Mouse (Mus musculus) hindbrain, postnatal 0 days (tissue): ENCODE measurements around the gene Hist2h2ac. TPM values are rescaled to one million over a fixed set of nuclear protein-coding genes. Genes with fewer than 3 reads are reported as not detected.
"Not testable (repeated sequence)": the region's sequence is repeated elsewhere in the genome, so short reads cannot be mapped to it uniquely, and the experiment has no call there.

Source experiments
- ATAC-seq: fragments of 200-750 bp; cut with Nextera tagmentation; 2 replicates; pipeline ENCODE4 v1.8.0; 2017; ENCODE audit warnings: mild to moderate bottlenecking, moderate TSS enrichment, moderate library complexity
- DNase-seq: peaks from one replicate; pipeline ENCODE4 v3.0.0-alpha.2; 2015; ENCODE audit warnings: low spot score
- H3K27ac ChIP-seq: fragments of 300-500 bp; sonication (generic); 2 replicates; pipeline ENCODE4 v1.5.1; 2014; ENCODE audit warnings: mild to moderate bottlenecking
- H3K27me3 ChIP-seq: fragments of 300-500 bp; sonication (generic); 2 replicates; pipeline ENCODE4 v1.6.1; 2014; ENCODE audit warnings: low read length, mixed read lengths; ENCODE audit not compliant: insufficient read depth
- H3K36me3 ChIP-seq: fragments of 300-500 bp; sonication (generic); 2 replicates; pipeline ENCODE4 v1.6.1; 2014; ENCODE audit warnings: low read length, mixed read lengths; ENCODE audit not compliant: insufficient read depth
- H3K4me1 ChIP-seq: fragments of 300-500 bp; sonication (generic); 2 replicates; pipeline ENCODE4 v1.6.1; 2014; ENCODE audit warnings: antibody characterized with exemption, low read length, mixed read lengths; ENCODE audit not compliant: insufficient read depth
- H3K4me2 ChIP-seq: fragments of 300-500 bp; sonication (generic); 2 replicates; pipeline ENCODE4 v1.6.1; 2014; ENCODE audit warnings: low read depth, mild to moderate bottlenecking, low read length, moderate library complexity, mixed read lengths
- H3K4me3 ChIP-seq: fragments of 300-500 bp; sonication (generic); 2 replicates; pipeline ENCODE4 v1.5.1; 2014; ENCODE audit warnings: low read length
- H3K9ac ChIP-seq: fragments of 300-500 bp; sonication (generic); replicated peaks from 2 replicates; pipeline ENCODE4 v1.6.1; 2014; ENCODE audit warnings: mild to moderate bottlenecking, low read length, moderate library complexity, mixed read lengths
- H3K9me3 ChIP-seq: fragments of 300-500 bp; sonication (generic); 2 replicates; pipeline ENCODE4 v1.6.1; 2016; ENCODE audit warnings: low read length, mixed read lengths
- CTCF ChIP-seq: IDR thresholded peaks from 2 replicates; pipeline ENCODE4 v1.5.1; 2016; ENCODE audit warnings: antibody characterized with exemption, control low read depth, low read depth
- WGBS: fragments of 180-500 bp; shearing (Covaris S2); extraction: QIAGEN DNeasy Blood & Tissue Kit; methylation state at CpG from one replicate; pipeline ENCODE4 v1.1.7; 2014; 5-methylcytosine and 5-hydroxymethylcytosine counted together
- polyA plus RNA-seq: library from polyadenylated mRNA; unstranded; fragments of >200 nt; fragmentation: Nextera tagmentation; extraction: Ambion mirVana; gene quantifications from 2 replicates; pipeline ENCODE4 v1.2.1, GENCODE M21; 2015
- total RNA-seq: library from RNA; depleted of rRNA; stranded (reverse); fragments of >200 nt; gene quantifications from 2 replicates; pipeline ENCODE4 v1.2.3, GENCODE M21; 2014

Hist2h2ac gene
- total and polyA plus RNA-seq, 2 experiments from 2014 or later: 3.9 to 726 TPM

DNA sequence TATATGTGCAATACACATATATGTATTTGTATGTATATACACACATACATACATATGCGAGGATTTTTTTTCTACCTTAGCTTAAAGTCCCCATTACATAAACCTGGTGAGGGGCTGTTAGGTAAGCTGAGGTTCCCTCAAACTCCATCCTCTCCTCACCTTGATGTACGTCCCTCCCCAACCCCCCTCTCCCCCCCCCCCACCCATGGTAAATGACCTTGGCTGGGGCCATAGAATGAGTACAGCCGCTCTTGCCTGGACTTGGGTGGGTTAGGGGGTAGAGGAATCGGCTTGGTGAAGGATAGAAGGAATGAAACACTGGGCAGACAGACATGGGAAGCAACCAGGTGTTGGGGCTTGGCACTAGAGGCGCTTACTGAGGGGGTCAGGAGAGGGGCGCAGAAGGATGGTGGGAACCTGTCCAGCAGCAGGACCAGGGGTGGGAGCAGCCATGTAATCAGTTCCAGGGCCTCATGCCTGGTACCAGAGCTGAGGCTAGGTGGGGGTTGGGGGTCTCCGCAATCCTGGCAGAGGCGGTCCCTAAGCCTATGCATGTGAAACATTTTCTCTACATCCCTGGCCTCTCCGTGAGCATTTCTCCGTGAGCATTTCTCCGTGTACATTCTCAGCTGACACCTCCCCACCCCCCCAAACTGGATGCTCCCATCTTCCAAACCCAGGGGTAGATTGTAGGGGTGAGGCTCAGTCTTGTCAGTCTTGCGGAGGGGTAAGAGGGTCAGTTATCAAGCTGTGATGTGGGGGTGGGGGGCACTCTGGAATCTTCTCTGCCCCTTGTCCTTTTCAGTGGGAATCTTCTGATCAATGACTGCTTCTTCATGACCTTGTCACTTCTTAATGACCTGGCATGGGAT is 38.9 kb downstream of the Hist2h2ac start:
- peaks cover 13% of the 10 kb centered on the region; the same call in 1 of the 2 replicates for H3K4me1 ChIP-seq
- peak overlapping the region; percentile 89 for H3K27ac ChIP-seq
- H3K4me2 ChIP-seq: peak overlapping the region; percentile 69
- TF ChIP-seq CTCF: no peak
- ATAC-seq (peak; percentile 57), DNase-seq (peak; percentile 63)
- H3K9me3 ChIP-seq: no peaks in the 10 kb centered on the region
- peaks cover 10% of the 10 kb centered on the region; the same call in 1 of the 2 replicates for H3K36me3 ChIP-seq
- H3K9ac ChIP-seq: peak overlapping the region; percentile 74
- WGBS: 22% methylated on average over 12 of the region's 12 CpGs
- H3K4me3 ChIP-seq: peak overlapping the region; percentile 70
- no peaks in the 10 kb centered on the region for H3K27me3 ChIP-seq

DNA sequence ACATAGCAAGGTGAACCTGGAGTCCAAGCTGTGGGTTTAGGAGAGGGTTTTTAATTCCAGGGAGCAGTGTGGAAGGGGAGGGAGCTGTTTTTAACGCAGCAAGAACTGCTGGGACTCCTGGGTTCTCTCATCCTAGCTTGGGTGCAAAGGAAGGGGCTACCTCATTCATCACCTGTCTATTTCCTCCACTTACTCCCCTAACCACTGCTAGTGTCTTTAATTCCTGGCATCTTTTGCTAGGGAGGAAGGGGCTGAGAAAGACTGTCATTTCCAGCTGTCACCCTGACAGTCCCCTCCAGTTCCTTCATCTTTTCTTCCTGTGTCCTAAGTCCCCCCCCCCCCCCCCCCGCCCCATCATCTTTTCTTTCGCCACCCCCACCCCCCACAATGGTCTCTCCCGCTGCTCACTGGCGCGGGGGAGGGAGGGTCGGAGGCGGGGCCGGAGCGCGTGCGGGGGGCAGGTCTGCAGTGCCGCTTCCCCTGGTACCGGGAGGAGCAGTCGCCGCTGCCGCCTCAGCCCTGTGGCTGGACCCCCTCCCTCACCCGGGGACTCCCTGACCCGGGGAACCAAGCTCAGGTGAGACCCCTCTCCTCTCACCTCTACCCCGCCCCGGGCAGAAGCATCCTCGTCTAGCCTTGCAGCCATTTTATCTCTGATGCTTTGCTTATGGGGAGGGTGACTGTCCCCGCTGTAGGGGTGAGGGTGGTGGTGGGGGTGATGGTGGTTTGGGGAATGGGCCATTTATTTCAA is 39.8 kb downstream of the Hist2h2ac start, which contains the start of gene Sv2a:
Gene Sv2a, plus strand, starts transcription at position 425 of the 751 bp plus-strand sequence.
- peaks cover 18% of the 10 kb centered on the region for H3K36me3 ChIP-seq
- peak within 1 kb of the TSS; percentile 70 for H3K4me3 ChIP-seq
- H3K9me3 ChIP-seq: no peaks in the 10 kb centered on the region
- no peaks in the 10 kb centered on the region for H3K27me3 ChIP-seq
- peak within 1 kb of the TSS; percentile 89 for H3K27ac ChIP-seq
- WGBS: under 1% methylated on average over 18 of the region's 23 CpGs
- H3K4me2 ChIP-seq: peak within 1 kb of the TSS; percentile 69
- peaks cover 13% of the 10 kb centered on the region; the same call in 1 of the 2 replicates for H3K4me1 ChIP-seq
- DNase-seq (peak; percentile 84), ATAC-seq (peak; percentile 80)
- no peak for TF ChIP-seq CTCF
- H3K9ac ChIP-seq: peak within 1 kb of the TSS; percentile 74

DNA sequence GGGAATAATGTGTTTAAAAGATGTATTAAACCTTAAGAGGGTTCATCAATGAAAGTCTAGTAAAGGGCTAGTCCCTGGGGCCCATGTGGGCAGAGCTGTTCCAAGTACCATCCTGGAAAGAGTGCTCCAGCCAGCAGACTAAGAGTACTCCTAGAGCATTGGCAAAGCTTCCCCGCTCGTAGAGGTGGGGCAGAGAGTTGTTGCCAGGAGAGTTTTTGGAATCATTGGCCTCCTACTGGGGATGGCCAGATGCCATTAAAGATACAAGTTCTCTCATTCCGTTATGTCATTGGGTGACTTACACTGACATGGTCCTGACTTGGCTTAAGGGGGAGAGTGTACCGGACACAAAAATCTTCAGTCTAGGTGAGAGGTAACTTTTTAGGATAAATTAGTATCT is 41.1 kb downstream of the Hist2h2ac start:
- WGBS: 32% methylated on average over 4 of the region's 4 CpGs
- Histone ChIP-seq H3K4me2 (no peak overlapping the region), H3K27ac (0 out of 2 replicates have a peak overlapping the region, but pooled peaks have one; percentile 22), H3K9me3 (no peaks in the 10 kb centered on the region), H3K36me3 (peaks cover 27% of the 10 kb centered on the region), H3K9ac (no peak overlapping the region), H3K27me3 (no peaks in the 10 kb centered on the region), H3K4me3 (no peak overlapping the region), H3K4me1 (peaks cover 13% of the 10 kb centered on the region; the same call in 1 of the 2 replicates)
- ATAC-seq (no peak), DNase-seq (peak; percentile 71)
- no peak for TF ChIP-seq CTCF

DNA sequence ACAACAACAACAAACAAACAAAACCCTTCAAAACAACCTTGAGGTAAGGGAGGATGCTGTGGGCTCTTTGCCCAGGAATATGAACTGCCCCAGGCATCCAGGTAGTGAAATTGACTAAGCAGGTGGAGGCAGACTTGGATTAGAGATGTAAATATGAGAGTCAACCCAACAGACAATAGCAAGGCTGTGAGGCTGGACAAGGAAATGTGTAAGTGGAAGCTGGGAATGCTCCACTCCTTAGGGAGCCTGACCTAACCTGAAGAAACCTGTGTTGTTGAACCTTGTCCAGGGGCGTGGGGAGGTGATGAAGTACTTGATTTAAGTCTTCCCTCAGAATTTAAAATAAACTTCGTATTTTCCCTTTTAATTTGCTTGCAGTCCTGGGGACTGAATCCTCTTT is 41.8 kb downstream of the Hist2h2ac start:
- no peak overlapping the region for H3K27ac ChIP-seq
- ATAC-seq: no peak
- H3K36me3 ChIP-seq: peaks cover 29% of the 10 kb centered on the region
- H3K4me2 ChIP-seq: no peak overlapping the region
- peaks cover 13% of the 10 kb centered on the region; the same call in 1 of the 2 replicates for H3K4me1 ChIP-seq
- 77% methylated on average over 2 of the region's 2 CpGs for WGBS
- H3K9ac ChIP-seq: no peak overlapping the region
- H3K4me3 ChIP-seq: no peak overlapping the region
- DNase-seq: no peak
- H3K27me3 ChIP-seq: no peaks in the 10 kb centered on the region
- TF ChIP-seq CTCF: no peak
- H3K9me3 ChIP-seq: no peaks in the 10 kb centered on the region

DNA sequence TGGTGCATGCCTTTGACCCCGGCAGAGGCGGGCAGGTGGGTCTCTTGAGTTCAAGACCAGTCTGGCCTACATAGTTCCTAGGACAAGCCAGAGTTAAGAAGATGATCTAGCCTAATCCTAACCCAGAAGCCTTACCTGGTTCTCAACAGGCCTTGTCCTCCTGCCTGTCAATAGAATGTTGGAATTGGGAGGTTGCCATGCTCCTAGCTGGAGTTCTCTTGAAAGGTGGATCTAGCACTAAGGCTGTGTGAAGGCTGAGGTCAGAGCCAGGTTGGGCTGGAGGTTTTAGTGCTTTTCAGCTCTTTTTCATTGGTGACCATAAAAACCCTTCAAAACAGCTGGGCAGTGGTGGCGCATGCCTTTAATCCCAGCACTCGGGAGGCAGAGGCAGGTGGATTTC is 42.3 kb downstream of the Hist2h2ac start:
- TF ChIP-seq CTCF: no peak
- 96% methylated on average over 4 of the region's 4 CpGs for WGBS

DNA sequence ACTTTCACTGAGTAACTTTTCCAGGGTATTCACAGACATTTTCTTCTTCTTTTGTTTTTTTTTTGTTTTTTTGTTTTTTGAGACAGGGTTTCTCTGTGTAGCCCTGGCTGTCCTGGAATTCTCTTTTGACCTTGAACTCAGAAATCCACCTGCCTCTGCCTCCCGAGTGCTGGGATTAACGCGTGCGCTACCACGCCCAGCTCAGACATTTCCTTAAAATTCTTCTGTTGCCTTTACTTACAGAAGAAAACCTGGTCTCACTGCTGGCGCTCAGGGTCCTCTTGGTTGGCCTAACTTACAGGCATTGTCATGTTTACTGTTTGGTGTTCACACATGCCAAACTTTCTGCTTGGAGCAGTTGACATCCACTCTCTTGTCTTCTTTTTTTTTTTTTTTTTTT is 45.4 kb downstream of the Hist2h2ac start:
- ATAC-seq (no peak), DNase-seq (no peak)
- peaks cover 11% of the 10 kb centered on the region for H3K4me1 ChIP-seq
- no peak for TF ChIP-seq CTCF
- 94% methylated on average over 6 of the region's 6 CpGs for WGBS
- peaks cover 29% of the 10 kb centered on the region for H3K36me3 ChIP-seq
- no peaks in the 10 kb centered on the region for H3K9me3 ChIP-seq
- H3K27ac ChIP-seq: no peak overlapping the region
- H3K4me2 ChIP-seq: no peak overlapping the region
- no peak overlapping the region for H3K9ac ChIP-seq
- H3K4me3 ChIP-seq: no peak overlapping the region
- no peaks in the 10 kb centered on the region for H3K27me3 ChIP-seq

More for the DNA sequence above, 42.3 kb downstream of the Hist2h2ac start:
- Histone ChIP-seq H3K9me3 (no peaks in the 10 kb centered on the region), H3K27ac (no peak overlapping the region), H3K9ac (no peak overlapping the region), H3K4me3 (no peak overlapping the region), H3K4me1 (peaks cover 13% of the 10 kb centered on the region; the same call in 1 of the 2 replicates), H3K36me3 (peaks cover 29% of the 10 kb centered on the region), H3K4me2 (no peak overlapping the region), H3K27me3 (no peaks in the 10 kb centered on the region)
- ATAC-seq: no peak
- DNase-seq: no peak

DNA sequence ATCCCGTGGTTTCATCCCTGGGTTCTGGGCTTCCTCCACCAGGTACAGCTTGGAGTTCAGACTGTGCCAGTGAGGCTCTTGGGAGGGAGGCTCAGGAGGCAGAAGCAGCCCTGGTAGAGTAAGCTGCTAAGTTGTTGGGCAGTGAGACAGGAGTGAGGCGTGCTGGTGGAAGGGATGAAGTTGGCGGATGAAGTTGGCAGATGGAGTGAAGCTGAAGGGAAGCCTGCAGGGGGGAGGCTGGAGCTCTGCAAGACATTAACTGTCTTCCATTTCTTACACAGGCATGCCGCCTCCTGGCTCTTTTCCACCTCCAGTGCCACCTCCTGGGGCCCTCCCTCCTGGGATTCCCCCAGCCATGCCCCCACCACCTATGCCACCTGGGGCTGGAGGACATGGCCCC is 46.6 kb downstream of the Hist2h2ac start:
- H3K4me2 ChIP-seq, ATAC-seq, H3K4me3 ChIP-seq, H3K9ac ChIP-seq, H3K9me3 ChIP-seq, H3K27me3 ChIP-seq, DNase-seq, H3K27ac ChIP-seq: not testable (repeated sequence)
- H3K4me1 ChIP-seq: peaks cover 11% of the 10 kb centered on the region
- 65% methylated on average over 4 of the region's 4 CpGs for WGBS
- H3K36me3 ChIP-seq: peaks cover 32% of the 10 kb centered on the region
